Mouse (Mus musculus): ENCODE data around the gene Nmnat2. TPM values are rescaled to one million over a fixed set of nuclear protein-coding genes. Genes with fewer than 3 reads are reported as not detected.
A peak's percentile ranks its signal among the peaks of the same experiment; 100 is the strongest.

Gene Nmnat2
- total RNA-seq (2021) = 1 to 10 TPM in 1 of 2 experiments, under 1 TPM in 1; 0.99 to 1.9 TPM
- long read RNA-seq, experiment 1 = 0 reads
- long read RNA-seq, experiment 2 = 0 reads

- peak in 1 of 2 experiments; percentile 22 for DNase-seq (ENCODE audit: low spot score in 2 of 2)
Observed at GRCm38 (mm10) chr1:152954821-152955523, at the start of gene Nmnat2. Gene Nmnat2 (plus strand): TSS chr1:152954993.

- DNase-seq (ENCODE audit: low spot score in 2 of 2) = no peak
Observed at GRCm38 (mm10) chr1:152913483-152914460, 41.0 kb upstream of the Nmnat2 start.

- DNase-seq (ENCODE audit: low spot score in 2 of 2) = no peak
Observed at GRCm38 (mm10) chr1:152915766-152916165, 39.0 kb upstream of the Nmnat2 start.

DNA sequence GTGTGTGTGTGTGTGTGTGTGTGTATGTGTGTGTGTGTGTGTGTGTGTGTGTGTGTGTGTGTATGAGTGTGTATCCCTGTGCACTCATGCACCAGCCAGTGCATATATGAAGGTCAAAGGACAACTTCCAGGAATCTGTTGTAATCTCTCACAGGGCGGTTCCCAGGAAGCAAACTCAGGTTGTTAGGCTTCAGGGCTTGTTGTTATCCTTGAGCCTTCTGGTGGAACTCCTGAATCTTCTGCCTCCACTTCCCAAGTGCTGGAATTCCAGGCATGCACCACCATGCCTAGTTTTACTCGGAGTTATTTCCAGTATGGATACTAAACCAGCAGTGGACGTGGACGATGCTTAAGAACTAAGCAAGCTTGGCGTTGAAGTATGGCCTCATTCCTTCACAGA is 37.9 kb upstream of the Nmnat2 start:
- DNase-seq (ENCODE audit: low spot score in 2 of 2) = no peak

- no peak for DNase-seq (ENCODE audit: low spot score in 2 of 2)
Observed at GRCm38 (mm10) chr1:152917626-152918025, 37.2 kb upstream of the Nmnat2 start.

DNA sequence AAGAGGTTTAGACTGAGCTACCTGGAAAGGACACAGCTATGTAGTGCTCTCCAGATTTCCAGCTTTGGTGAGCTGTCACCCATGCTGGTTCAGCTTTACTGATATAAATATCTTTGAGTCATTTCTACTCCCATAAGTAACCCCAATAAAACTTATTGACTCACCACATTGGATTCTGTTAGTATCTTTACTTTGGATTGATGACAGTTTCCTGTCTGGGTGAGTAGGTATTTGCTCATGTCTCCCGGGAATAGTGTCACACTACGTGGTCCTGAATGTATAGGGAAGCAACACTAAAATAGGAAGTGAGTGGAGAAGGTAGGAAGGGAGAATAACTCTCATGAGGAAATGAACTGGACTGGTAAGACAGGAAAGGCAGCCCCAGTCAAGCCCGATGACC is 33.0 kb upstream of the Nmnat2 start:
- DNase-seq (ENCODE audit: low spot score in 2 of 2) = no peak

- no peak for DNase-seq (ENCODE audit: low spot score in 2 of 2)
Observed at GRCm38 (mm10) chr1:152933962-152934361, 20.8 kb upstream of the Nmnat2 start.

- no peak for DNase-seq (ENCODE audit: low spot score in 2 of 2)
Observed at GRCm38 (mm10) chr1:152935476-152935875, 19.3 kb upstream of the Nmnat2 start.

- no peak for DNase-seq (ENCODE audit: low spot score in 2 of 2)
Observed at GRCm38 (mm10) chr1:152936365-152936764, 18.4 kb upstream of the Nmnat2 start.

DNA sequence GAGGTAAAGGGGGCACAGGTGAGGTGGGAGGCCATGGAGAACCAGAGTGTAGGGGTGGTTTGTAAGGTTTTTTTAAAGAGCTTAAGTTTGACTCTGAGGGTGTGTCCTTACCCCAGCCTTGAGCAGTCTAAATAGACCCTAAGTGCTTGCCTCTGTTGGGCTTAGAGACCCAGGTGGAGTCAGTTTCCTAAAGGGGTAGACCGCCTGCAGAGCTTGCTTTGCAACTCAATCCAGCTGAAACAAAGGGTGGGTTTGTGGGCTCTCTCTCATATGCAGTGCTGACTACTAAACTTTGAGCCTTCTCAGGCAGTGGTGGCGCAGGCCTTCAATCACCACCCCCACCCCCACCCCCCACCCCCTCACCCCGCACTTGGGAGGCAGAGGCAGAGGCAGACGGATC is 11.8 kb upstream of the Nmnat2 start:
- DNase-seq (ENCODE audit: low spot score in 2 of 2) = no peak

DNA sequence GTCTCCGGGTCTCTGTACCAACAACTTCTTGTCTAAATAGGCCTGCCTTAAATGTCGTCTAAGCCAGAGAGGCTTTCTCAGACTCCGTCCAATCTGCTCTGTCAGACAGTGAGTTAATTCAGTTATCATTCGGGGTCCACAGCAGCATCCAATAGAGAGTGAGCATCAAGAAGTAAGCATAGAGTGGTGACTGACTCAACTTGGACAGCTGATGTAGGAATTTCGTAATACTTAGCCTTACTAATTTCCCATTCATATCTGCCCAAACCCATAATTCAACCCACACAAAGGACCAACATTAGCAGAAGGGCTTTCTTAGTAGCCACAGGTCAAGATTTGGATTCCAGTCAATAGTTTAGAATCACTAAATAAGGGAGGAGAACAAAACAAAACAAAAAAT is 626 bp upstream of the Nmnat2 start:
- no peak for DNase-seq (ENCODE audit: low spot score in 2 of 2)

DNA sequence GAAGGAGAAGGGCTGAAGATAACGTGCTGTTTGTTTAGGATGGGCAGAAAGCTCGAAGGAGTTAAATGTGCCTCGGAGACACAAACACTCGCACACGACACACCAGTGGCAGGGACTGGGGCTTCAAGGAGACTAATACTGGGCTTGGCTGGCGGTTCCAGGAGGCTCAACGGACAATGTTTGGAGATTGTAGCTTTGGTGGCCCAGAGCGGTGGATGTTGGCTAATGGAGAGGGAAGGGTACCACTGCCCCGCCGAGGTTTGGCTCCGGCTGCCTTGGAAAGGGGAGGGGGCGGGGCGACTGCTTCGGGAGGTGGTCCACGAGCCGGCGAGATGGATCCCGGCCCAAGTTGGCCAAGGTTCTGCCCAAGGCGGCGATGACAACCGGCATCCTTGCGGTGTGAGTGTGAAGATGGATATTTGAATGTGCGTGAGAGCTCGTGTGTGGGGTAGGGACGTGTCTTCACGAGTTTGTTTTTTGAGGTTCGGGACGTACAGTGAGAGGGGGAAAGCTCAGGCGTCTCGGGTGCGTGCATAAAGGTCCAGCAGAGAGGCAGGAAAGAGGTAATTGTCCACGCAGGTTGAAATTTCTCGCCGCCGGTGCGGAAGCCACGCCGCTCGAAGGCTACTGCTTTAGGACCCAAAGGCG is 895 bp downstream of the Nmnat2 start:
- DNase-seq (ENCODE audit: low spot score in 2 of 2) = no peak

GRCm38 (mm10) chr1:152956221-152956620 is 1.4 kb downstream of the Nmnat2 start:
- DNase-seq (ENCODE audit: low spot score in 2 of 2) = peak; percentile 49 to 55

DNA sequence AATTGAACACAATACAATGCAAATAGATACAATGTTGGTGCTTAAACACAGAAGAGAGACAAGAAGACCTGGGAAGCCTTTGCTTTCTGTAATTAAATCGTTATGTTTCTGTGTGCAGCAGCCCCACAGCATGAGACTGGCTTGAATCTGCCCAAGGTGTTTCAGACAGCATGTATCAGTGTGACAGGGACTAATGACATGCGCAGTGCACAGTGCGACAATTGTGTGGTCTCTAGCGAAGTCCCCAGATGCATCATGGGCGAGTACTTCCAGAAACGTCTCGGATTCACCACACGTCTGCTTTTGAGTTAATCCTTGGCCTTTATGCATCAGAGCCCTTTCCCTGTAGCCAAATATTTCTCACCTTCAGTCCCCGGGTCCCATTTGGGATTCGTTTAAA is 9.6 kb downstream of the Nmnat2 start:
- no peak for DNase-seq (ENCODE audit: low spot score in 2 of 2)

DNA sequence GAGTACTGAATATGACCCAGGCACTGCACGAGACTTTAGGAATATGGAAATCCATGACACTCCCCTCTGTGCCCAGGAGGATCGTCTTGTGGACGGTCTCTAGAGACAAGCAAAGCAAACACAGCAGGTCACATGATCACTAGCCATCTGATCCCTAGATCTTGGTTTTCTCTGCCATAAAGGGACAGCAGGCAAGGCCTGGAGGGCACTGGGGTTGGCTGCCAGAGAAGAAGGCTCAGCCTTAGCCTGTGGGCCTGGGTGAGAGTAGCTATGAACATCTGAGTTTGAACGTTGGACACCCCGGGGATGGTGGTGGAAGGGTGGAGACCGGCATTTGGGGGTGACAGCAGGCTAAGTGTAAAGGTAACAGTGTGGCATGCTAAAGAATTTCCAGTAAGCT is 11.4 kb downstream of the Nmnat2 start:
- DNase-seq (ENCODE audit: low spot score in 2 of 2) = no peak

DNA sequence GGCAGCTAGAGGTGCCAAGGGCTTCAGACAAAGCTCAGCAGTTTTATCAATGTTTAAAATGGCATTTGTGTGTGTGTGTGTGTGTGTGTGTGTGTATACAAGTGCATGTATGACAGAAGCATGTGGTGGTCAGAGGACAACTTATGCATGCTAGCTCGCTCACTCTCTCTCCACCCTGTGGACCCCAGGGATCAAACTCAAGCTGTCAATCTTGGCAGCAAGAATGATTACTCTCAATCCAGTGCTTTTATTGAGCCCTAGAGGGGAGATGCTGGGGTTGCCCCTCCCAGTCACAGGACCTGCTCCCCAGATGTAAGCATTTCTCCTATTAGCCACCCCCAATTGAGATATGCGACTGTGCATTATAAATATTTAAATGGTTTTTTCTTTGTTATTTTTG is 11.9 kb downstream of the Nmnat2 start:
- no peak for DNase-seq (ENCODE audit: low spot score in 2 of 2)

DNA sequence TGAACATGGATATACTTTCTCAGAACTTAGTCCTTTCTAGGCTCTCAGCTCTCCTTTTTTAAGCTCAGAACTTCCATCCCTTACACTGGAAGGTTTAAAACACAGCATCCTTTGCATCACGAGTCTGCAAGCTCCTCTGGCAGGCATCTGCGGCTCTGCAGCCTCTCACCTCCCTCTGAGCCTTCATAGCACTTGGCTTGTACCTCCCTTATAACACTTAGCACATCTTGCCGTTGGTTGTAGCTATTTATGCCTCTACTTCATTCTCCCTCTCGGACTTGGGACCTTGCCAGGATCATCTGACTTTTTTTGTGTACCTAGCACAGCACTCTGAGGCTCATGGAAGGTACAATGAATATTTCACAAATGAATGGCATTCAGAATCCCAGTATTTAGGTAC is 14.3 kb downstream of the Nmnat2 start:
- no peak for DNase-seq (ENCODE audit: low spot score in 2 of 2)

GRCm38 (mm10) chr1:152972957-152973356 is 18.2 kb downstream of the Nmnat2 start:
- no peak for DNase-seq (ENCODE audit: low spot score in 2 of 2)

- DNase-seq (ENCODE audit: low spot score in 2 of 2) = no peak
Observed at GRCm38 (mm10) chr1:152973421-152973820, 18.6 kb downstream of the Nmnat2 start.

DNA sequence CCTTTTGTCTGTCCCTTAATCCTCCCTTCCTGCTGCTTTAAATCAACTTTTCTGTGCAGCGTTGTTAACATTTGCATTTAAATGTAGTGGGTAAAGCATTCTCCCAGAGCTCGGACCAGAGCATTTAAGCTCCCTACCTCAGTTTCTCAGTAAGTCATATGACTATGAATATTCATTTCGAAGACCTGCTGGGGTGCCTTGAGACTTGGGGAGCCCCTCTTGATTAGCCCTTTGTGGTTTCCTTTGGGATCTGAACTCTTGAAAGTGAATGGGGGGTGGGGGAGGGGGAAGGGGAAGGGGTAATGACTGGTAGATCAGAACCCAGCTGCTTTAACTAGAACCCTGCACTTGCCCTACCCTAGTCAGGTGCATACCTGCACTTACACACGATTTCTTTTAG is 19.1 kb downstream of the Nmnat2 start:
- DNase-seq (ENCODE audit: low spot score in 2 of 2) = no peak

DNA sequence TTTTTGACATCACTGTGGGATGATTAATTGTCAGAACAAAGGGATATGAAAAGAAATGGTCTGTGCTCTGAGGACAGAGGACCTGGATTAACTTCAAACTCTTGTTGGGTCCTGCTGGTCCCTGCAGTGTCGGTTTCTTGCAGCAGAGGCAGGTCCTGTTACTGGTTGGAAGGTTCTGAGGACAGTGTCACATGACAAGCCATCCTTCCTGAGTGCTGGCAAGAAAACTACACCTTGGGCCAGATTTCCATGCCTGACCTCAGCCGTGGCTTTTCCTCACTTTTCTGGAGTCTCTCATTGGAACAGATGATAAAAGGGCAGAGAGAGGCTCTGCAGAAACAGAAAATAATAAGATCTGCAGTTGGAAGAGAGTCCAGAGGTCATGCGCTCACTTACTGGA is 20.4 kb downstream of the Nmnat2 start:
- DNase-seq (ENCODE audit: low spot score in 2 of 2) = no peak

GRCm38 (mm10) chr1:152978700-152979099 is 23.9 kb downstream of the Nmnat2 start:
- no peak for DNase-seq (ENCODE audit: low spot score in 2 of 2)
